Mouse (Mus musculus) CD8-positive naive resting alpha-beta T cell, adult 2 months (primary cell): ENCODE measurements around the gene D630045J12Rik.

Experiments
- DNase-seq, 2 experiments: peaks; one replicate each; pipeline ENCODE4 v3.0.0; 2022; ENCODE audit warnings: low read depth in 2 of 2, low spot score in 2 of 2

Gene D630045J12Rik

DNA sequence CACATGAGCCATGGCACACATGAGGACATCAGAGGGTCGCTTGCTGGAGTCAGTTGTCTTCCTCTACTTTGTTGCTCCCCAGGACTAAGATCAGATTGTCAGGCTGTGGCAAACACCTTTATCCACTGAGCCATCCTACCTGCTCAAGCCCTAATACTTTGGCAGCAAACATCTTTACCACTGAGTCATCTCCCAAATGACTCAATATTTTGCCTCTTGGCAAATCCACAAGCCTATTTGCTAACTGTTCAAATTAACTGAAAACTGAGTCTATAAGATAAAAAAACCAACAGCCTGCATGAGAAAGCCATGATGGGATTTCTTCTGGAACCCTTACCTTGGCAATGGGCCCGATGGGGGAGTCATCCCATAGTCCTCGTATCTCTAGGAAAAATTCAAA, 114.7 kb downstream of the D630045J12Rik start:
- no peak for DNase-seq

DNA sequence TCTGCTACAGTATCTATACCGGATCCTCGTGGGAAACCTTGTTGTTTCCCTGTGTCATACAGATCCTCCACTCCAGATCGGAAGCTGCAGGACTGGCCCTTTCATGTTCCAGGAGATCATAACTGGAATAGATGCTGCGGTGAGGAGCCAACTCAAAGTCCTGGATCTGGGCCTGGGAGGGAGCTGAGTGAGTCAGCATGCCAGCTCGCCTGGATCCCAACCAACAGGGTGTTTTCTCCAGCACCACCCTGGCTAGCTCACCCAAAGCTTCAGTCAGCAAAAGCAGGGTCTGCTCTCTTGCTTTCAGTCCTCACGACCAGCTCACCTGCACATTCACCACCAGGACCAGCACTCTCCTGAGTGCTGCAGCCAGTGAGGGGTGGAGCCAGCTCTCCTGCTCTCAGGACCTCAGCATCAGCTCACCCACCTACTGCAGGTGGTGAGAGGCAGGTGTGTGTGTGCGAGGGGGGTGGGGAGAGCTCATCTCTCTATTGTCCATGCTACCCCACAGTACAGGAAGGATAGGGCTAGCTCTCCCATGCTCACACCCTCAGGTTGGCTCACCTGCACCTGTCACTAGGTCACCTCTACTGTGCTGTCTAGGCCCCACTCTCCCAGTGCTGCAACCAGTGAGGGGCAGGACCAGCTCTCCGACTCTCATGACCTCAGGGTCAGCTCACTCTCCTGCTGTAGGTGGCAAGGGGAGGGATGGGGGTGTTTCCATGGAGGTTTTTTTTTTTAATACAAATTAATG, 118.8 kb downstream of the D630045J12Rik start:
- no peak for DNase-seq

DNA sequence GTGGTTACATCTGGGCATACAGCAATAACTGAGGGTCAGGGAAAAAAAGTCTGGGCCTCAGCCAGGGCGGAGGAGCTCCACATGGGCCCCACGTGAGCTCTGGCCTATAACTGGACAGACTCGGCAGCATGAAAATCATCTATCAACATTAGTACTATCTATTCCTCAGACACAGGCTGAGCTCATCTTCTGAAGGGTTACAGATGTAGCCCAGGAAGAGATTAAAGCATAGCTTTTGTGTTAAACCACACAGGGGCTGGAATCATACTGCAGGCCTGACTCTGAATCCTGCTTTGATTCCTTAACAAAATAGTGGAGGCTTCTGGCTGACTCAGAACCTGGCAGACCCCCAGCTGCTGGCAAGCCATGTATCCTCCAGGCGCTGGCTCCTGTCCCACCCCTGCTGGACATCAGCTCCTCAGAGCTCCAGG, 122.0 kb downstream of the D630045J12Rik start:
- DNase-seq: no peak

DNA sequence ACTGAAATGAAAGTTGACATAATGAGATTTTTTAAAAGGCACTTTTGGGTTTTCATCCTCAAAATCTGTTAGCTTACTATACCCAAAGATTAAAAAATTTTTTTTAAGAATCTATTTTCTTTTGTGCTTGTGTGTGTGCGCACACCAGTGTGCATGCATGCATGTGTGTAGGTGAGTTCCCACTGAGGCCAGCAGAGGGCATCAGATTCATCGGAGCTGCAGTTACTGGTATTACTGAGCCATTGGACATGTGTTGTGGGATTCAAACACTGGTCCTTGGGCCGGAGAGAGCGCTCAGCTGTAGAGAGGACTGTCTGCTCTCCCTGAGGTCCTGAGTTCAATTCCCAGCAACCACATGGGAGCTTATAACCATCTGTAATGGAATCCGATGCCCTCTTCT, 123.9 kb downstream of the D630045J12Rik start:
- no peak for DNase-seq

DNA sequence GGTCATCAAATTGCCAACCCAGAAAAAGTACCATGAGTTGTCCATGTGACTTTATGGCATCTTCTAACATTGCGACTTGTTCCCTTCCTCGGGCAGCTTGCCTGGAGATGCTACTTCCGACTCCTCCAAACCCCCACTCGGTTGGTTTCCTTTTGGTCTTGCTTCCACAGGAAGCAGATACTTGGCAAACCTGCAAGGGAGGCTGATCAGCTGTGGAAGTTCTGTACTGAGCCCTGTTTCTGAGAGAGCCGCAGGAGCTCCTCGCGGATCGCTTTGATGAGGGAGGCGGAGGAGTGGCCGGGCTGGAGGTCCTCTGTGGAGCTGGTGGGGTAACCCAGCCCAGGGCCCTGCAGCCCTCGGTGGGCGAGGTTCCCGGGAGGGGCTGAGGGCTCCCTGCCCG, 125.7 kb downstream of the D630045J12Rik start:
- no peak for DNase-seq

DNA sequence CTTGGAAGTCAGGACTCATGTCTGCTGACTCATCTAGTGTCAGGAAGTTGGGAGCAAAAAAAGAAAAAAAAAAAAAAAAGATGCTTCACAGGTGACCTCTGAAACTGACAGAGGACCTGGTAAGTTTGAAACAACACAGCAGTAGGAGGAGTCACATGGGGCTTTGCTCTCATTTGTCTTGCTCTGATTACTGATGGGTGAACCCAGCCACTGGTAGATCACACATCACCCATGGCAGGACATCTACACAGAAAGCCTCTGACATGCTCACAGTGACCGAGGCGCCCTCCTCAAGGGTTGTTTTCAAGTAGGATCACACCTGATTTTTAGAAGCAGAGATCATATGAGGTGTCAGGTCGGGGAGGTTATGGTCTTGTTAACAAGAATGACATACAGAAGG, 128.3 kb downstream of the D630045J12Rik start:
- no peak for DNase-seq

DNA sequence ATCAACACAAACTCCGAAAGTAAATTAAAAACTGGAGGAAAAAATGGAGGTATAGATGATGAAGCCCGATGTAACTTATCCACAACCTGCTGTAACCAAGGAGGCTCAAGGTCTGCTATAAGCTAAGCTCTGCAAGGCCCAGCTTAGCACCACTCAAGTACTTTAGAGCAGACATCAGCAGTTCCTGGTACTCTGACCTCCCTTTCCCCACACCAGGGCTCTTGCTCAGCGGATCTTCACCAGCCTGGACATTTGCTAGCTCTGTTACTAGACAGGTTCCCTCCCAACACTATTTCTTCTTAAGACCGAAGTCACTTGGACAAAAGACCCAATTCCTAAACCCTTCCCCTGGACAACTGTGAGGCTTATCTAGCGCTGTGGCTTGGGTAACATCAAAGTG, 128.9 kb downstream of the D630045J12Rik start:
- DNase-seq: no peak

DNA sequence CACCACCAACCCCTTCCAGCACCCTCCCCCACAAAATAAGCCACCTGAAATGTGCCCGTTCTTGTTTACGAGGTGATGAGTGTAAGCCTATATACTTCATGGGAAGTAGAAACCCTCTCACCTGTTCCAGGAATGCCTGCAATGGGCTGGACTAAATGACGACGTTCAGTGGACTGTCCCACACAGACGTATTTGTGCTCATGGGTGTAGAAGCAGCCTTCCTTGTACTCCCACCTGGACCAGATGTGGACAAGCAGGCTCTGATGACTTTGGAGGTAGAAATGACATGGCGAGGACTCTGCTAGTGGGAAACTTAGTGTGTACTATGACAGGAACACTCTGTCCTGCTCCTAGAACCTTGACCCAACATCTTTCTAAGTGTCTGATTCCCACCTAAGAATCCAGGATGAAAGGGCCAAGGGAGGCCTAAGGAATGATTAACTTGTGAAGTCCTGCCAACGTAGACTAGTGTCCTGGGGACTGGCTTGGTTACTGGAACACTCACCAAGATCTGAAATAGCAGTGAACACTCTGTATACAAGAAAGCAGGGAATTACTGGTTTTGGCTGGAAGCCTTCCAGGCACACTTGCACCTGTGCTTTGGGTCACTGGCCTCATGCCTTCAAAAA, 129.5 kb downstream of the D630045J12Rik start, which contains the start of gene Atp6v0a4:
Atp6v0a4 (minus strand) TSS at position 380 of the 629 bp plus-strand sequence.
- no peak for DNase-seq

DNA sequence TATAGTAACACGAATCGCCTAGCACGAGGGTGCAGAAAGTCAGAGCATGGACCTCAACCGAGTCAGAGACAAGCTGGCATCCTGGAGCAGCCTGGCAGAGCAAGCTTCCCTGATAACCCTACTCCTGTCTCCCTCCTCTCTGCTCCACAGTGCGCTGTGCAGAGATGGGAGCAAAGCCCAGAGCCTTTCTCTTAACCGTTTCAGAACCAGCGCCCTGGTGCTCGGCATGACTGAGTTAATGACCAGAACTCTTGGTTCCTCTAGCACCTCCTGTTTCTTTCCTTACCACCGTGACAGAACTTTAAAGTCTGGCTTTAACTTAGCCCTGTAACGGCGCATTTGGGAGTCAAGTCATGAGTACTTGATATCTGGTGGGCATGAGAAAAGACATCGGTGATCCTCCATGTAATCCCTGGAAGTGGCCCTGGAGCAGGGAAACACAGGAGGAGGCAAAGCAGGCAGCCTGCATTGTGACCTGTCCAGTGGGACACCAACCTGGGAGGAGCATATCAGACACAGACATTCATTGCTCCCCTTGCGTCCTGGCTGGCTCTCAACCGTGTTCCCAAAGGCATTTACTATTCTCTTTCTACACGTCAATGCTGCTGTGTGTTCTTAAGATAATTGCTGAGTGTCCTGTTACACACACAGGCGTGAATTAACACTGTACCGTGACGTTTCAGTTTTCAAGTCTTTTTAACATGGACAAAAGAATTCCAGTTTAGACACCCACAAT, 130.2 kb downstream of the D630045J12Rik start:
- no peak for DNase-seq

DNA sequence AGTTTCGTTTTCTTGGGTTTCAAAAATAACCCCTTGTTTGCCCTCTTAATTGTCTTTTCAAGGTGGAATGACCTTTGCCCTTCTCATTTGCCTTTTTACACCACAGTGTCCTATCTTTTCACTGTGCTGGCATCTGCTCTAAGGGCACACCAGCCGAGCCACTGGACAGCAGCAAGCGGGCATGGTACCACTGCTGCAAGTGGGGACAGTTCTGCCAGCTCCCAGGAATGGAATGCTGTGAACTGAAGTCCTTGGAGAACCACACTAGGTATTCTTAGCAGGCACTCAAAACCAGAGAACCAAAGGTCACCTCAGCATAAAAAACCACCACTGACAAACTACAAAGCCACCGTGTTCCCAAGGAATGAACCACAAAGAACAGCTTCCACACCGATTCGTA, 131.0 kb downstream of the D630045J12Rik start:
- DNase-seq: no peak

DNA sequence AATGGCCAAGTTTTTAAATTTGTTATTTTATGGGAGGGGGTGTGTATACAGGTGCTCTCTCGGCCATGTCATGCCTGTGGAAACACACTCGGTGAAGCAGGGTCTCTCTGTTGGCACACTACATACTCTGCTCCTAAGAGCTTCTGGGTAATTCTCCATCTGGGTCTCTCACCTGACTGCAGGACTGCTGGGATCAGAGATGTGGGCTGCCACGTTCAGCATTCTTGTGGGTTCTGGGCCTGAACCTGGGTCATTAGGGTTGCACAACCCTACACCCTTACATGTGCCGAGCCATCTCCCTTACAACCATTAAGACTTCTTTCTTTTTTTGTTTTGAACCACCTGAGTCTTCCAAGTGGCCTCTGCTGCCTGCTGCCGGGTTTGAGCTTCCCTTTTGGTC, 132.0 kb downstream of the D630045J12Rik start:
- DNase-seq: no peak

DNA sequence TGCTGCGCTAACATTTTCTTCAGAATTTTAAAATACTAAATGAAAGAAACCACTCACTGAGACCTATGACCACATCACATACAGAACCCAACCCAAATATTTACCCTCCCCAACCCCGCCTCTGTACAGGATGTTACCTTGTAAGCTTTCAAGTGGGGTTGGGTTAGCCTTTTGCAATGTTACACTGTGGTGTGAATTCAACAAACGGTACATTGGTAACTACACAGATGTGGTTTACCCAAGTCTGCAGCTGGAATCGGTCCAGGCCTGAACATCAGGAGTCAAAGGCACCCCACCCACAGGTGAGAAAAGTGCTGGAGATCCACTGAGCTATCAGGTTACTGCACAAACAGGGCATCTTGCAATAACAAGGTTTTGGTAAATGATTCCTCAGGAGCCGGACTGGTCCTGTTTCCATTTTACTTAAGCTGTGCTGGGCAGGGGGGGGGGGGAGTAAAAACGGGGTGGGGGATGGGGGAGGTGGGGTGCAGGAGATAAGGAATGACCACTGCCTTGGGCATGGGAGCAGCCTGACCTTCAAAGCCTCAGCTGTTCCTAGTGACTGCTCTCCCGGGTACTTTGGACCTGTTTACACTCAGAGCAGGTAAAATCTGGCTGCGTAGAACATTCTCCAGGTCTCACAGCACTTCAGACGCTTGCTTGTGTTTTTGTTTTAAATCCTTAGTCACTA, 133.0 kb downstream of the D630045J12Rik start:
- peak; percentile 54 to 61 for DNase-seq

DNA sequence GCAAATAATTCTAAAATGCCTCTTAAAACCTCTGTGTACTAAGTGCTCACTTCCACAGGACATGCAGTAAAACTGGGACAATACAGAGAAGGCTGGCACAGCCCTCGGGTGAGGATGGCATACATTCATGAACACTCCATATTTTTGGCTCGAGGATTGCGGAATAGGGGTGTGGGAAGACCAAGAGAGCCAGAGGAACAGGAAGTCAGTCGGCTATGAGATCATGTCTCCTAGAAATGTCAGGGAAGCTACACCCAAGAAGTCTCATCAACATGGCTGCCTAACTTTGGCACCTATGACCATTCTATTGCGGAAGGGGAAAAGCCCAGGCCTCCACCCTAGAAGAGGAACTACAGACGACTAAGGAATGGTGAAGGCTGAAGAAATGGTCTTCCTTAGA, 135.5 kb downstream of the D630045J12Rik start:
- no peak for DNase-seq

DNA sequence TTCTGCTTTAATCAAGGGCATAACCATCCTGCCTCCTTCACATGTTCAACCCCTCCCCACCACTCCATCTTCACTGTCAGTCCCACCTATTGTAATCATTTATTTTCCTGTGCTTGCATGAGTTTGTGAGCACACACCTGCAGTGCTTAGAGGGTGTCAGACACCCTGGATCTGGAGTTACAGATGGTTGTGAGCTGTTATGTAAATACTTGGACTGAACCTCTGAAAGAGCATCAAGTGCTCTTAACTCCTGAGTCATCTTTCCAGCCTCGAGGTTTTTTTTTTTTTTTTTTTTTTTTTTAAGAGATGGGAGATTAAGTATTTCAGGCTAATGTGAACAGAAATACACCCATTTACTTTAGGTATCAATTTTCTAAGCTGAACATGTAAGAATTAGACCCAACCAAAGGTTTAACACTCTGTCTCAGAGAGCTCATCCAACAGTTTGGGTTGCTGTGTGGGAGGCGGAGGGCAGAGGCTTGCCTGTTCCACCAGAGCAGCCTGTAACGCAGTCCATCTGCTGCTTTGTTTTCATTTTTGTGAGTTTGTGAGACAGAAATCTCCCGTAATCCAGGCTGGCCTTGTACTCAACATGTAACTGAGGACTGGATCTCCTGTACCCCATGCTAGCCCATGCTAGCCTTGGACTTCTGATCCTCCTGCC, 137.6 kb downstream of the D630045J12Rik start:
- DNase-seq: no peak

DNA sequence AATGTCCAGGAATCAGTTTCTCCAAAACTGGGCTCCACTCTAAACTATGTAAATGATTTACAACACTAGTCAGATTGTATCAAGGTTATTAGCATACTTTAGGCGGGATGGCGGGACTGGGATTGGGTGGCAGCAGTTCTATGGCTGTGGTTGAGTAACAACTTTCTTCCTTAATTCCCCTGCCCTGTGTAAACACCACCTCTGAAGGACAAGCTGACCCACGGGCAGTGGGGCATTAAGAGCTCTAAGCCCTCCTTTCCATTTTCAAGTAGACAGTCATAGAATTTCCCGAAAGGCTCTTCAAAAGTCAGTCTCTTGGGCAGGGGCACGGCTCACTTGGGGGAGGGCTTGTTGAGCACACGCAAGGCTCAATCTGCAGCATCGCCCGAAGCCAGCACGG, 142.9 kb downstream of the D630045J12Rik start:
- DNase-seq: no peak

DNA sequence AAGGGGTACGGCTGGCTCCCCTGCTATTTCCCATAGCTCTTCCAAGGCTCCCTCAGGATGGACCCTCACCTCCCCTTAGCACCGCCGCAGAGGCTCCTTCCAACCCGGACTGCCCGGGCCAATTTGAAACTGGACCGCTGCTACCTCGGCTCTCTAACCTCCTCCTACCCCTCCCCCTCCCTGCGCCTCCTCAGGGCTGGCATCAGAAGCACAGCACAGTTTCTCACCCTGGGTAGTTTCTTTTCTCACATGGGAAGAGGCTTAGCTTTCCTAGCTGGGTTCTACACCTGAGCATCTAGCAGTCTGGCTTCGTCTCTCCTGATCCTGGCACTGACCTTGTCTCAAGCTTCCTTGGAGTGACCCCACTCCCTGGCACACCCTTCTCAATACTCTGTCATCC, 143.9 kb downstream of the D630045J12Rik start:
- no peak for DNase-seq

DNA sequence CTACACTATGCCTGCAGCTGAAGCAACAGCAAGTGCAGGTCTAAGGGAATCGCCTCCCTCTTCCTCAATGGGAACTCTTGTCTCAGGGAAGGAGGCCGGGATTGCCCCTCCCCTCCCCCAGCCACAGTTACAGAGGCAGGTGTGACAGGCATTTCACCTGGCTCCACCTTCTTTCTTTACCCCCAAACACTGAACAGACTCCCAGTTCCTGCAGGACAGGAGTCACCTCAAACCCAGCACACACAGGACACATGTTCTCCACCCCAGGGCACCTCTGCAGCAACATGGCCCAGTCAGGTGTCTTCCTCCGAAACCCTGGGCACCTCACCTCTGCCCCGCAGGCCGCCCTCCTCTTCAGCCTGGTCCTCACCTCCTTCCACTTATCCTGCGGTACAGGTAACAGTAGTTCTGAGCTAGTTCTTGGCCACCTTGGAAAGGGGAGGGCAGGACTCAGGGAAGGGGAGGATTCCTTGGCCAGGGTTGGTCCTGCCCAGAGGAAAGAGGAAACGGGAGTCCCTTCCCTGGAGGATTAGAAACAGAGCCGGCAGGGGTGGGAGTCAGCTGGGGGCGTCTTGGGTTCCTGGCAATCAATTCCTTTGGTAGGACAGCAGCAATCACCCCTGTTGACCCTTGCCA, 144.5 kb downstream of the D630045J12Rik start, which contains the start of gene Tmem213:
Tmem213 (plus strand) TSS at position 96 of the 636 bp plus-strand sequence.
- DNase-seq: no peak

DNA sequence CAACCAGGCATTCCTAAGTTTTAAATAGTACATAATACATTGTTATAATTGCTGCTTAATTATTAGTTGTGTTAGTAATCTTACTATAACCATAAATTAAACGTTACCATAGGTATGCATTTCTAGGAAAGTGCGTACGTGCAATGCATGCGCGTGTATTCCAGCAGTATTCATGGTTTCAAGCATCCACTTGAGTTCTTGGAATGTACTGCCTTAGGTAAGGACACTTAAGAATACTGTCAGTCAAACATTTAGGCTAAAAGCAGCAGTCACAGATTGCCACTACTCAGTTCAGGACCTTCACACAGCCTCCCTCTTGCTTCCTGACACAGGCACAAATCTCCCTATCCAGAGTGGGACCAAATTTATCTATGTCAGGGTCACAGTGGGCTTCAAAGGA, 145.4 kb downstream of the D630045J12Rik start:
- no peak for DNase-seq

DNA sequence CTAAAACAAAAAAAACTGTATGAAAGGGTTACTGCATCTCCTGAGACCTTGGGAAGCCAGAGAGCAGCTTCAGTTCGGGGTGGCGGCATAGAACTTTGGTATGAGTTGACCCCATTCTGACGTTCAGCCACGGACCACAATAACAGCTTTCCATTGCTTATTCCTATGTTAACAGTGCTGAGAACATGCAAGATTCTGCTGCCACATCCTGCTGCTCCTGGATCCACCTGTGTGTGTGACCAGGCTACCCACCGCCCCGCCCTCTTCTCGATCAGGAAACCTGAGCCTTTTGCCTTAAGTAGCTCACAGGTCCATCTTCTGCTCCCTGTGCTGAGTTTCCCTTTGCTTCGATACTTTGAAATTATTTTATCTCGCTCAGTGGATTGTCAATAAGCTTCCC, 147.9 kb downstream of the D630045J12Rik start:
- DNase-seq: no peak

DNA sequence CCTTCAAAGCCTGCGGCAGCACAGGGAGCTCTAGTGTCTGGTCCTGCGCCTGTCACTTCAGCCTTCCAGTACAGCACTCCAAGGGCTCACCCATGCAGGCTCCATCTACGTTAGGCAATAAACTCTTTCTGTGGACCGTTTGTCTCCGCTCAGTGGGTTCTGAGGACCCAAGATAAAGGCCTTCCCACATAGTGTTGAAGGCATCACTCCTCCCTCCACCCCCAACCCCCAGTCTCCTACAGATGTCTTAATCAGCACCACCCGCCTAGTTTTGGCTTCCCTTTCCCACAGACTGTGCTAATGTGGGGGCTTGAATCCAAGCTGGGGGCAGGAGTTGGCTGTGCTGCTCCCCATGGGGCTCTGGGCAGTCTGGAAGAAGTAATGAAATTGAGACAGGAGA, 150.0 kb downstream of the D630045J12Rik start:
- DNase-seq: no peak
